Mouse (Mus musculus) neural tube, embryonic 11.5 days (tissue): ENCODE results near the gene Zfp51. TPM values are rescaled to one million over a fixed set of nuclear protein-coding genes. Genes with fewer than 3 reads are reported as not detected.
"Not testable (repeated sequence)": the region's sequence is repeated elsewhere in the genome, so short reads cannot be mapped to it uniquely, and the experiment has no call there.

Experiments
- ATAC-seq: fragments of 200-750 bp; cut with Nextera tagmentation; 2 replicates; pipeline ENCODE4 v1.8.0; 2017; ENCODE audit warnings: moderate number of reproducible peaks, mild to moderate bottlenecking, moderate TSS enrichment, moderate library complexity; ENCODE audit not compliant: insufficient read depth, low FRiP score, low TSS enrichment
- DNase-seq: peaks from one replicate; pipeline ENCODE4 v3.0.0-alpha.2; 2015; ENCODE audit warnings: low spot score
- H3K27ac ChIP-seq: fragments of 300-500 bp; sonication (generic); 2 replicates; pipeline ENCODE4 v1.5.1; 2014; ENCODE audit warnings: low read depth, mild to moderate bottlenecking, low read length
- H3K27me3 ChIP-seq: fragments of 300-500 bp; sonication (generic); 2 replicates; pipeline ENCODE4 v1.6.1; 2014; ENCODE audit warnings: mild to moderate bottlenecking, low read length, mixed read lengths; ENCODE audit not compliant: control insufficient read depth, insufficient read depth
- H3K36me3 ChIP-seq: fragments of 300-500 bp; sonication (generic); 2 replicates; pipeline ENCODE4 v1.6.1; 2014; ENCODE audit warnings: mild to moderate bottlenecking, low read length, moderate library complexity, mixed read lengths; ENCODE audit not compliant: control insufficient read depth, insufficient read depth
- H3K4me1 ChIP-seq: fragments of 300-500 bp; sonication (generic); 2 replicates; pipeline ENCODE4 v1.6.1; 2014; ENCODE audit warnings: low read length, mixed read lengths; ENCODE audit not compliant: control insufficient read depth, insufficient read depth
- H3K4me2 ChIP-seq: fragments of 300-500 bp; sonication (generic); 2 replicates; pipeline ENCODE4 v1.6.1; 2014; ENCODE audit warnings: low read depth, mild to moderate bottlenecking, moderate library complexity
- H3K4me3 ChIP-seq: fragments of 300-500 bp; sonication (generic); 2 replicates; pipeline ENCODE4 v1.5.1; 2014; ENCODE audit warnings: low read depth, low read length
- H3K9ac ChIP-seq: fragments of 300-500 bp; sonication (generic); 2 replicates; pipeline ENCODE4 v1.6.1; 2014; ENCODE audit warnings: mild to moderate bottlenecking, low read length
- H3K9me3 ChIP-seq: fragments of 300-500 bp; sonication (generic); 2 replicates; pipeline ENCODE4 v1.6.1; 2016; ENCODE audit warnings: low read length; ENCODE audit not compliant: control insufficient read depth
- WGBS: fragments of 180-500 bp; shearing (Covaris S2); extraction: QIAGEN DNeasy Blood & Tissue Kit; methylation state at CpG from one replicate; pipeline ENCODE4 v1.1.7; 2014; 5-methylcytosine and 5-hydroxymethylcytosine counted together
- polyA plus RNA-seq: library from polyadenylated mRNA; unstranded; fragments of >200 nt; fragmentation: Nextera tagmentation; extraction: Ambion mirVana; gene quantifications from 2 replicates; pipeline ENCODE4 v1.2.1, GENCODE M21; 2014

The Zfp51 gene
- polyA plus RNA-seq, 1 experiment from 2014 or later, result 17.1 TPM

- Histone ChIP-seq H3K4me3 (no peak overlapping the region), H3K9ac (no peak overlapping the region), H3K9me3 (no peaks in the 10 kb centered on the region), H3K4me2 (no peak overlapping the region), H3K4me1 (no peaks in the 10 kb centered on the region), H3K27me3 (no peaks in the 10 kb centered on the region), H3K27ac (no peak overlapping the region), H3K36me3 (no peaks in the 10 kb centered on the region)
- WGBS, result 29% methylated on average over 14 of the region's 14 CpGs
- DNase-seq (peak; percentile 13), ATAC-seq (no peak)
Measured at GRCm38 (mm10) chr17:21473362-21474190, 23.4 kb downstream of the Zfp51 start.

- H3K36me3 ChIP-seq, H3K4me3 ChIP-seq, H3K4me2 ChIP-seq, H3K9ac ChIP-seq, H3K27me3 ChIP-seq, H3K4me1 ChIP-seq, ATAC-seq, DNase-seq, H3K9me3 ChIP-seq, H3K27ac ChIP-seq: not testable (repeated sequence)
- 30% methylated on average over 9 of the region's 10 CpGs for WGBS
Measured at GRCm38 (mm10) chr17:21474729-21475128, 24.6 kb downstream of the Zfp51 start.

GRCm38 (mm10) chr17:21475290-21475689, 25.1 kb downstream of the Zfp51 start:
- not testable (repeated sequence) for ATAC-seq, H3K4me3 ChIP-seq, H3K27ac ChIP-seq, H3K9me3 ChIP-seq, DNase-seq, H3K4me1 ChIP-seq, H3K9ac ChIP-seq, H3K36me3 ChIP-seq, H3K27me3 ChIP-seq, H3K4me2 ChIP-seq
- WGBS, result 89% methylated on average over 1 of the region's 1 CpGs

- not testable (repeated sequence) for H3K9me3 ChIP-seq, H3K36me3 ChIP-seq, DNase-seq, H3K4me2 ChIP-seq, H3K9ac ChIP-seq, H3K27me3 ChIP-seq, H3K4me1 ChIP-seq, H3K27ac ChIP-seq, ATAC-seq, H3K4me3 ChIP-seq
- 93% methylated on average over 4 of the region's 9 CpGs for WGBS
Measured at GRCm38 (mm10) chr17:21476351-21476750, 26.2 kb downstream of the Zfp51 start.

- not testable (repeated sequence) for H3K27me3 ChIP-seq, H3K4me3 ChIP-seq, H3K9ac ChIP-seq, DNase-seq, ATAC-seq, H3K4me1 ChIP-seq, H3K36me3 ChIP-seq, H3K4me2 ChIP-seq, H3K27ac ChIP-seq, H3K9me3 ChIP-seq
- WGBS, result 82% methylated on average over 4 of the region's 10 CpGs
Measured at GRCm38 (mm10) chr17:21478103-21478777, 28.1 kb downstream of the Zfp51 start.

GRCm38 (mm10) chr17:21488760-21489499, 38.8 kb downstream of the Zfp51 start, which contains the start of gene Zfp53:
Gene Zfp53, plus strand, starts transcription at chr17:21488998.
- no peaks in the 10 kb centered on the region for H3K36me3 ChIP-seq
- no peaks in the 10 kb centered on the region for H3K4me1 ChIP-seq
- H3K9me3 ChIP-seq, result no peaks in the 10 kb centered on the region
- no peaks in the 10 kb centered on the region for H3K27me3 ChIP-seq
- H3K9ac ChIP-seq, result peak within 1 kb of the TSS; percentile 72
- H3K4me3 ChIP-seq, result peak within 1 kb of the TSS; percentile 71
- peak; percentile 100 for ATAC-seq
- H3K27ac ChIP-seq, result peak within 1 kb of the TSS; percentile 68
- peak within 1 kb of the TSS; percentile 66 for H3K4me2 ChIP-seq
- WGBS, result 1% methylated on average over 34 of the region's 34 CpGs
- DNase-seq, result peak; percentile 83

- peak; percentile 2; the same call in 1 of the 2 replicates for ATAC-seq
- no peaks in the 10 kb centered on the region for H3K4me1 ChIP-seq
Measured at GRCm38 (mm10) chr17:21489500-21490001, 39.4 kb downstream of the Zfp51 start.

GRCm38 (mm10) chr17:21501365-21501764, 51.2 kb downstream of the Zfp51 start:
- no peak overlapping the region for H3K4me3 ChIP-seq
- 89% methylated on average over 1 of the region's 1 CpGs for WGBS
- no peak for ATAC-seq

More at GRCm38 (mm10) chr17:21489500-21490001, 39.4 kb downstream of the Zfp51 start:
- H3K9me3 ChIP-seq, result no peaks in the 10 kb centered on the region
- H3K9ac ChIP-seq, result peak overlapping the region; percentile 72; the same call in 1 of the 2 replicates
- no peaks in the 10 kb centered on the region for H3K36me3 ChIP-seq
- peak overlapping the region; percentile 66 for H3K4me2 ChIP-seq
- DNase-seq, result no peak
- no peak overlapping the region for H3K27ac ChIP-seq
- 17% methylated on average over 8 of the region's 8 CpGs for WGBS
- no peaks in the 10 kb centered on the region for H3K27me3 ChIP-seq
- H3K4me3 ChIP-seq, result peak overlapping the region; percentile 71

More at GRCm38 (mm10) chr17:21501365-21501764, 51.2 kb downstream of the Zfp51 start:
- Histone ChIP-seq H3K27ac (no peak overlapping the region), H3K4me2 (no peak overlapping the region), H3K4me1 (no peaks in the 10 kb centered on the region), H3K27me3 (no peaks in the 10 kb centered on the region), H3K9ac (no peak overlapping the region), H3K36me3 (no peaks in the 10 kb centered on the region), H3K9me3 (no peaks in the 10 kb centered on the region)
- DNase-seq, result no peak
